Mouse (Mus musculus) B cell, adult 2 months (primary cell): ENCODE measurements around the gene Cdc25a.

Experiments
- DNase-seq, 2 experiments: peaks; one replicate each; pipeline ENCODE4 v3.0.0; 2022

The Cdc25a gene

DNA sequence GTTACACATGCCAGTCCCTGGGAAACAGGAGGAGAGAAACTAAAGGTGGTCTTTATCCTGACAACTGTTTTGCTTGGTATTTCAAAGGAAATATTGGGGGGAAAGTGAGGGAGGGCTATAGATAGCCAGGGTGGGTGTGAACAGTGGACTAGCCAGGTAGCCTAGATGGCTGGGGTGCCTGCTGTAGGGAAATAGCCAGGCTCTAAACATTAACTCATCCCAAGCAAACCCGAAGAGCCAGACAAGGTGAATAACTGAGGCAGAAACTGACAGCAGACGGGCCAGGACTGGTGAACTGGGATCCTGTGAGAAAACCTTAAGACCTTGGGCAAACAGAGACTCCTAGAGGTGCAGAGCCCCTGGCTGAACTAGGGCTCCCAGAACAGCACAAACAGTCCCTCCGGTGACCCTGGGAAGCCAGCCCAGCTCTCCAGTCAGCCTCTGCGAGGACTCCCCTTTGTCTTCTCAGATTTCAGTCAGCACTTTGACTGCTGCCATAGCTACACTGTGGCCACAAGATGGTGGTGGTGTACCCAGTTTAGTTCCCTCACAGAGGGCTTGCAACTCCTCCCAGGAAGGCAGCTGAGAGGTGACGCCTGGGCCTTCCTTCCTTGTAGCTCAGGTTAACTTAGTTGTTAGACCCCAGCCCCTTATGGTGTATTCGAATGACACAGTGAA is 19.2 kb downstream of the Cdc25a start:
- DNase-seq, result peak; percentile 46 to 53

DNA sequence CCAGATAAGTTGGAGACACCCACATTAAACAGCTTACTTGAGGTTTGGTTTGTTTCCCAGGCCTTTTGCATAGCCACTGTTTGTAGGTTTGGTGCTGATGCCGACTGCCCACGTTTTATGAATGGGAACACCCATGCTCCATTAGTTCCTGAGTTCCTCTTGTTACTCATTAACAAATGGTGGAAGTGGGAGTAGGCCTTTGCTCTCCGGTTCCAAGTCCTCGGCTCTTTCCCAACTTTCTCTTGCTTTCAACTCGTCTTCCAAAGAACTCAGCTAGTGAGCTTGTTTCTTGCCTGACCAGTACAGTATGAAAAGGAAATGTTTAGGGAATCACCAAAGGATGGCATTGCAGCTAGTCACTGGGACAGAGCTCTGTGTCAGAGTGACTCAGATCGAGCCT is 20.2 kb downstream of the Cdc25a start:
- no peak for DNase-seq

DNA sequence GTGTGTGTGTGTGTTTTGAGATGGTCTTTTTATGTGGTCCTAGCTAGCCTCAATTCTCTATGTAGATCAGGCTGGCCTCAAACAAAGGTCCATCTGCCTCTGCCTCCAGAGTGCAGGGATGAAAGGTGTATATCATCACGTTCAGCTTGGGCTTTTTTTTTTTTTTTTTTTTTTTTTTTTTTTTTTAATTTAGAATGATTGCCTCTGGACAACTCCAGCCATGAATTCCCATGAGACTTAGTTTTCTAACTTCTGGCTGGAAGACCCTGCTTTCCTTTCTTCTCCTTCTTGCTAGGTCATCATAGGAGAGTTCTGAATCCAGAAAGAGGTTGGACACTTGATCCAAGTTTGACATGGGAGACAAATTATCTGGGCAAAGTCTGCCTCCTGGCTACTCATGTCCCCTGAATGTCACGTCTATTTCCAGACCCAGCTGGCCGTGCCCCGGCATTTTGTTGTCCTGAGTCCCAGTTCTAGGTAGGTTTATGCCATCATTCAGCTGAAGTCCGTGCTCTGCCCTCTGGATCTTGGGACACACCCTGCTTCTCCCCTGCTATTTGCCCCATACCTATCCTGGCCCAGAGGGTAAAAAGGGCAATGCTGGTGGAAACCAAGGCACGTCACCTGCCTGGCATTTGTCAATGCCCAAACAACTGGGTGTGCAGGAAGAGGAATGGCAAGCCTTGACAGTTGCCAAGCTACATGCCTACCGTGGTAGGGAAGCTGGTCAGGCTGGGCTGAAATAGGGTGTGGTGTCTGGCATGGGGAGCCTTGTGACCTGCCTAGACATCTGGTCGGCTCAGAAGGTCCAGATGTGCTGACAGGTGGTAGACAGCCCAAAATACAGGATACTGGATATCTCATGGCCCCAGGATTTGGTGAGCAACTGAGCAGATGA is 21.1 kb downstream of the Cdc25a start:
- DNase-seq, result no peak

DNA sequence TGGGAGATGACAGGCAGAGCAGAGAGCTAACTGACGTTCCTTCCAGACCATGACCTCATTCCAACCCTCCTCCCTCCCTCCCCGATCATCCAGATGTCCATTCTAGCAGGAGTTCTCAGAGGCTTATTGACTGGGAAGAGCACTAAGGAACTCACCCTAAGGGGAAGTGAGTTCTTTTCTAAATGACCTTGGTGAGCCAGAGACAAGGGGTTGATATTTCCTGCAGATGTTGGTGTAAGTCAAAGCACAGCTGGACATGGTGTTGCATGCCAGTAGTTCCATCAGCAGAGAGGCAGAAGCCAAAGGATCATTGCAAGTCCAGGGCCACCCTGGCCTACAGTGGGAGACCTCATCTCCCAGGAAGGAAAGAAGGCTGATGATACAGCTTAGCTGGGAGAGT is 22.6 kb downstream of the Cdc25a start:
- DNase-seq, result no peak

DNA sequence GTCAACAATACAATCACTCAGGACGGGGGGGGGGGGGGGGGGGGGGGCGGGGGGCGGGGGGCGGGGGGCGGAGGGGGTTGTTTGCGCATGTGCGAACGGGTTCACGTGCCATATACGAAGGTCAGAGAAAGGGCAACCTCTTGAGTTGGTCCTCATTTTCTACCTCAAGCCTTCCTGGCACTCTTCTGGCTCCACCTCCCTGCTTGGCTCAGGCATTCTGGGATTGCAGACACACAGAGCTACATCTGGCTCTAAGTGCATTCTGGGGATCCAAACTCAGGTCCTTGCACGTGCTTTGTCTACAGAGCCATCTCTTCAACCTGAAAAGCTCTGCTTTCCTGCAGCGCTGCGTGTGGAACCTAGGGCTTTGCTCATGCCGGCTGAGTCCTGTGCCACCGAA is 24.0 kb downstream of the Cdc25a start:
- no peak for DNase-seq

DNA sequence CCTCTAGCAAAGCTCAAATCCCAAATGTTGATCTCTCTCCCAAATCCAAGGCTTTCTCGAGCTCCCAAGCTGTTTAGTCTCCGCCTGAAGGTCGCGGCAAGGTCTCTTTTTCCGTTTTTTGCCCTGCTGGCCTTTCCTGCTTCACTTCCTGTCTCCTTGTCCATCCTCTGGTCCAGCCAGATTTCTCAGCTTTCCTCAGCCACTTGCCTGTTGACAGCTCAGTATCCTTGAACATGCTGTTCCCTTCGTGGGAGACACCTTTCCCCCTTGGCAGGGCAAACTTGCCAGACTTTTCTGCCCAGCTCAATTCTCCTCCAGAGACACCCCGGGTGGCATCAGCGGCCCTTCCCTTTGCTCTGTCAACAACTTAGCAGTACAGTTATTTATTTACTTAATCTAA is 24.4 kb downstream of the Cdc25a start:
- no peak for DNase-seq

DNA sequence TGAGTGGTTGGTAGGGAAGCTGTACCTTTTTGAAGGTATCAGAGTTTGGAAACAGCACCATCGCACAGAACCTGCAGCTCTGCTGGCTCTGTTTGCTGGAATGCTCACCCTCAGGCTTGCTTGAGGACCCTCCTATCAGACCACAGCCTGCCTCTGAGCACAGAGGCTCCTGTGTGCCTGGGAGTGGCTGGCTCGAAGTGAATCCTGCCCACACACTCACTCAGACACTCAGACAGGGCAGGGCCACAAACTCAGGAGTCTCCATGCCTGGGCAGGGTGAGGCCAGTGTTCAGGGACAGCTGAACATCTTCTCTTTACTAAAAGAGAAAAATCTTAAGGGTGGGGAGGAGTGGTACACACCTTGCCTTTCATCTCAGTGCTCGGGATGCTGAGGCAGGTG is 25.2 kb downstream of the Cdc25a start:
- DNase-seq, result no peak

DNA sequence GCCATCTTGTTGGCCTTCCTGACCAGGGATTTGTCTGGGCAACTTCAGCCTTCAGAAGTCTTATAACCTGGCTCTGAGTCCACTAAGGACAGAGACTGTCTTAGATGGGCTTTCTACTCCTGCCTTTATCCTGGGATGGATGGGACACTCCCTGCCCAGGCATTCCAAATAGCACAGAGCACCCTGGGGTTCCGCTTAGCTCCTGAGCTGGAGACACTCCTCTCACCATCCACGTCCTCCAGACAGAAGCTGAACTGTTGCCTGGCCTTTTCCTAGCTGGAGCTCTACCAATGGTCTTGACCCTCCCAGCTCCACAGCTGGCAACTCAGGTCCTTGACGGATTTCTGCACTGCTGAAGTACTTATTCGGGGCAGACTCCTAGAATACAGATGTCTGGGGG is 26.9 kb downstream of the Cdc25a start:
- no peak for DNase-seq

DNA sequence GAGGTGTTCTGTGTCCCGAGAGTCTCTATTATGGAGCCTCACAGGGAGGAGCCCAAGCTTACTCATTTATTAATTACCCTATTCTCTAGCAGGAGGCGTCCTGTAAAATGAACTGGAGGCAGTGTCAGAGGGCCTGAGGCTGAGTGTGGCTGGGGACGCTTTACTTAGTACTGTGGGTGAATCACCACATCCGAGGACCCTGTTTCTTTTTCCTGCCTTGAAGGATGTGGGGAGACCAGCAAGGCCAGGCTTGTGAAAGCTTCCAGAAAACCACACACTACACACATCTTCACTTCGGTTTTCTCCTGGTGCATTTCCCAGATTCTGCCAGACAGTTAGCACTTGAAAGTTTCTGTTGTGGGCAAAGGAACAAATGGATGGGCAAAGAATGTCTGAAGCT is 27.4 kb downstream of the Cdc25a start:
- no peak for DNase-seq

DNA sequence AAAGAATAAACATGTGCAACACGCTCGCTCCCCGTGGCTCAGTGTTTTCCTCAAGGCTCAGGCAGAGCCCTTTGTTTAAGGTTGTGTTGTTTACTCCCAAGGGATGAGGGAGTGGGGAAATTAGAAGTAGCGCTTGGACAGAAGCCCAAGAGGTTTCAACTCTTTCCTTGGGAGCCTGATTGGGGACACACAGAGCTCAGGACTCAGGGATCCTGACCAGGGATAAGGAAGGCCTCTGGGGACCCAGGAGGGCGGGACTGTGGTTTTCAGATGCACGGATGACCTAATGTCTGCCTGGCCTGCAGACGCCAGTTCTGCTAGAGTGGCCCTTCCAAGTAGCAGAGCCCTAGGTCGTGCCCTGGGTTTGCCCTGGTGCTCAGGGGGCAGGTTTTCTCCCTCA is 31.9 kb downstream of the Cdc25a start:
- no peak for DNase-seq

DNA sequence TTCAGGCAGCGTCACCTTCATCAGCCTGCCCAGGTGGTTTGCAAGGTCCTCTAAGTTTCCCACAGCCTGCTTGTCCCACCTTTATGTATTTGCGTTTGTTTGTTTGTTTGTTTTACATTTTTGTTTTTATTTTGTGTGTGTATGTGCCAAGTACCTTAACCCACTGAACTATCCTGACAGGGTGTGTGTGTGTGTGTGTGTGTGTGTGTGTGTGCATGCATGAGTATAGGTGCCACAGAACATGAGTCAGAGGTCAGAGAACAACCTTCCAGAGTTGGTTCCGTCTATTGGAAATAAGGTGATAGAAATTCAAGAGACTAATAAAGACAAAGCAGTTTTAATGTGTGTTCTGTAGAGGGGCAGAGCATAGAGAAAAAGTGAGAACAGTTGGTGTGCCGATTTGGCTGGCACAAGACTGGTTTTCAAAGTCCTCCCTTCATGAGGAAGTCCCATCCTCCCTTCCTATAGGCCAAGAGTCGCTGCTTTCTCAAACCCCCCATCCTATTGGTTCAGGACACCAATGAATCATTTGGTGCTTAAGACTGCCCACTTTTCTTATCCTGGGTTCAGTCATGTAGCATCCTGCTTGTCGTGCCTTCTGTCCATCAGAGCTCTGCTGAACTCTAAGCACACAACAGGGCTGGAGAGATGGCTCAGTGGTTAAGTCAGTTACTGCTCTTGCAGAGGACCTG is 32.5 kb downstream of the Cdc25a start:
- no peak for DNase-seq

DNA sequence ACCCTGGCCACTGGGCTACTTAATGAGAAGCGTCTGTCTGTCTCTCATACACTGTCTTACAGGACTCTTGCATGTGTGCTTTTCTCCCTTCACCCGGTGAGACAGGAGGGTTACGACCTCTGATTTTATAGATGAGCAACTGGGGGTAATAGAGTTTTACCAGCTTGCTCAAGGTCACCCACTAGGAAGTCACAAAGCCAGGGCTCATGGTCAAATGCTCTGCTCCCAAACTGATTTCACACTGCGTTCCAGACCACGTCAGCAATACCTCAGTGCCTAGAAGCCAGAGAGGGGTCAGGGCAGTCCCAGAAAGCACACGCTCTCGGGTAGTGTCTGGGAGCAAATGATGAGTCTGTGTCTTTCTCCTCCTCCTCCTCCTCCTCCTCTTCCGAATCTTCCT is 33.7 kb downstream of the Cdc25a start:
- no peak for DNase-seq

DNA sequence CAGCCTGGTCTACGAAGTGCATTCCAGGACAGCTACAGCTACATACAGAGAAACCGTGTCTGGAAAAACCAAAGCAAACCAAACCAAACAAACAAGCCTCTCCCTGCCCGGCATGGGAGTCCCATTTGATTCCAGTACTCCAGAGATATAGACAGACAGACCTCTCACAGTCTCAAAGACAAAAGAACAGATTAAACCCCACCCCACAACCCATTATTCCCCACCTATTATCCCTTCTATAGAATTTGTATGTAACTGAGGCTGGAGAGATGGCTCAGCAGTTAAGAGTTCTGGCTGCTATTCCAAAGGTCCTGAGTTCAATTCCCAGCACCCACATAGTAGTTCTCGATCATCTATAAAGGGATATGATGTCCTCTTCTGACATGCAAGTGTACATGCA is 34.5 kb downstream of the Cdc25a start:
- no peak for DNase-seq

DNA sequence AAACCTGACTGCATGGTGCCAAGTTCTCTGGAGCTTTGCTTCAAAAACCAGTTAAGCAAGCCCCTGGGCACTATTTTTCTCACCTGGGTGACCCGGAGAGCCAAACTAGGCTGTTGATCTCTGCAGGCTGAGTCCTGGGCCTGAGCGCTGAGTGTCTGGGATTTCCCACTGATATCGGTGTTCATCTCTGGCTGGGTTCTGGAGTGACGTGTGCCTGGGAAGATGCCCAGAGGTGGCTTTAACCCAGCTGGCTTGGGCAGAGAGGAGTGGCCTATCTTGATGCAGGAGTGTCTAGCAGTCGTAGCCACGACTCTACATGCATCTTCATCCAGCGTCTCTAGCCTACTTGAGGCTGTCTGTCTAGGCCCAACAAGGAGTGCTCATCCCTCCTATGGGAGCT is 36.4 kb downstream of the Cdc25a start:
- no peak for DNase-seq

DNA sequence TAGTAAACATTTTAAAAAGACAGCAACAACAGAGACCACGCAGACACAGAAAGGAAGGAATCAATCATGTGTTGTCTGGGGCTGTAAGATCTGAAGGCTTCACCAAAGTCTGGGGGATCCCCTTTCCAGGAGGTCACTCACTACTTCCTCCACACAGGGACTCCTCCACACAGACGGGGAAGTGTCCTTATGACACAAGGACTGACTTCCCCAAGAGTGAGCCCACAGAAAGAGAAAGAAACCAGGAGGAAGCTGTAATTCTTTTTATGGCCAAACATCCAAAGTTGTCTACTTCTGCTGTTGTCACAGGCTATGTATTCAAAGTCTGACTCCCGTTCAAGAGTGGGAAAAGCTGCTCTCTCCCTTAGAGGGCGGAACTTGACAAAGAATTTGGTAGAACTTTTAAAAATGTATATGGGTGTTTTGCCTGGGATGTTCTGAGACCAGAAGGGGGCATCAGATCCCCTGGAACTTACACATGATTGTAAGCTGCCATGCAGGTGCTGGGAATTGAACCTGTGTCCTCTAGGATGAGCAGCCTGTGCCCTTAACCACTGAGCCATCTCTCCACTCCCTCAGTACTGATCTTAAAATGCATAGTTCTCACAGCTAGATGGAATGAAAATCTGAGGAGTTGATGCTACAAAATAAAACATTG is 39.0 kb downstream of the Cdc25a start:
- no peak for DNase-seq

DNA sequence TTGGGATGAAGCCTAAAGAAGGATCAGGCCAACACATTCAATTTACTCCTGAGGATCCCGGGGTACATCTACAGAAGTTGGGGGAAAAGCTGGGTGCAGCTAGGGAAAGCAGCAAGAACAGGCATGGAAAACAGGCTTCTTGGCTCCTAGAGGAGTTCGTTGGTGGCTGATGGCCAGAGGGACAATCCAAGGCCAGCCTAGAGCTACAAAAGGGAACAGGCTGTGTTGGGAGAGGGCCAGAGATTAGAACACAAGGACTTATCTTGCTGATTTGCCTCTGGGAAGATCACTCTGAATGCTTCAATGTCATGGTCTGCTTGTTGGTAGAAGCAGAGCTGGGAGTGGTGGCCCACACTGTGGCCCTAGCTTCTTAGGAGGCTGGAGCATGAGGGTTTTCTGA is 42.6 kb downstream of the Cdc25a start:
- DNase-seq, result no peak

DNA sequence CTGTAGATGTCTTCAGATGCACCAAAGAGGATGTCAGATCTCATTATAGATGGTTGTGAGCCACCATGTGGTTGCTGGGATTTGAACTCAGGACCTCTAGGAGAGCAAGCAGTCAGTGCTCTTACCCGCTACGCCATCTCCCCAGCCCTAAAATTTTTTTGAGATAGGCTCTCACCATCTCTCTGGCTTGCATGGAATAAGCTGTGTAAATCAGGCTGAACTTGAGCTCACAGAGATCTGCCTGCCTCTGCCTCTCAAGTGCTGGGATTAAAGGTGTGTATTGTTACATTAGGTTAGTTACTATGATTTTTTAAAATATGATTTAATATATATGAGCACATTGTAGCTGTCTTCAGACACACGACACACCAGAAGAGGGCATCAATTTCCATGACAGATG is 53.8 kb downstream of the Cdc25a start:
- DNase-seq, result no peak

DNA sequence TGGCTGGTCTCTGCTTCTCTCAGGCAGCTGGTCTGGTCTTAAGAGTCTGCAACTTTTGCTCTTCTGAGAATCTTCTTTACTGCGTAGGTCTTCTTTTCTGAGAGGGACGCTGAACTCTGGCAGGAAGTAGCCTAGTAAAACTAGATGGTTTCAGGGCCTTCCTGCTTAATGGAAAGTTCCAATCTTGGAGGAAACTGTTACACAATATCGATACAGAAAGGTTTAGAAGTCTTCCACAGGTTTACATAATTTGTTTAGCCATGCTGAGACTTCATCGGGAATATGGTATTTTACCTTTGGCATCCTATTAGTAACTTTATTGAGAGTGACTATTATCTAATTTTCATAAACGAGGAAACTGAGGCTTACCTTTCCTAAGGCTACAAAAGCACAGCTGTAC is 54.7 kb downstream of the Cdc25a start:
- DNase-seq, result no peak

DNA sequence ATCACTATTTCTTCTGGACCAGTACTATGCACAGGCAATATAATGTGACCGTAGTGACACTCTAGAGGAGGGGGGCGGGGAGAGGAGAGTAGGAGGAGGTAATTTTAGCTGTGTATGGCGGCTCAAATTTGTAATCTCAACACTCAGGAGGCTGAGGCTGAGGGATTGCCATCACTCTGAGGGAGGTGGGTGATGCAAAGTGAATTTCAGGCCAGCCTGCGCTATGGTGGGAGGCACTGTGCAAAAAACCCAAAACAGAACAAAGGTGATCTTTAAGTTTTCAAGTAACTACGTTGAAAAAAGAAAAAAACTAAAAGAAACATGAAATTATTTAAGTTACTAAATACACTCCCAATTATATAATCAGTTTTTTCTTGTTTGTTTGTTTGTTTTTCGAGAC is 55.4 kb downstream of the Cdc25a start:
- DNase-seq, result no peak

DNA sequence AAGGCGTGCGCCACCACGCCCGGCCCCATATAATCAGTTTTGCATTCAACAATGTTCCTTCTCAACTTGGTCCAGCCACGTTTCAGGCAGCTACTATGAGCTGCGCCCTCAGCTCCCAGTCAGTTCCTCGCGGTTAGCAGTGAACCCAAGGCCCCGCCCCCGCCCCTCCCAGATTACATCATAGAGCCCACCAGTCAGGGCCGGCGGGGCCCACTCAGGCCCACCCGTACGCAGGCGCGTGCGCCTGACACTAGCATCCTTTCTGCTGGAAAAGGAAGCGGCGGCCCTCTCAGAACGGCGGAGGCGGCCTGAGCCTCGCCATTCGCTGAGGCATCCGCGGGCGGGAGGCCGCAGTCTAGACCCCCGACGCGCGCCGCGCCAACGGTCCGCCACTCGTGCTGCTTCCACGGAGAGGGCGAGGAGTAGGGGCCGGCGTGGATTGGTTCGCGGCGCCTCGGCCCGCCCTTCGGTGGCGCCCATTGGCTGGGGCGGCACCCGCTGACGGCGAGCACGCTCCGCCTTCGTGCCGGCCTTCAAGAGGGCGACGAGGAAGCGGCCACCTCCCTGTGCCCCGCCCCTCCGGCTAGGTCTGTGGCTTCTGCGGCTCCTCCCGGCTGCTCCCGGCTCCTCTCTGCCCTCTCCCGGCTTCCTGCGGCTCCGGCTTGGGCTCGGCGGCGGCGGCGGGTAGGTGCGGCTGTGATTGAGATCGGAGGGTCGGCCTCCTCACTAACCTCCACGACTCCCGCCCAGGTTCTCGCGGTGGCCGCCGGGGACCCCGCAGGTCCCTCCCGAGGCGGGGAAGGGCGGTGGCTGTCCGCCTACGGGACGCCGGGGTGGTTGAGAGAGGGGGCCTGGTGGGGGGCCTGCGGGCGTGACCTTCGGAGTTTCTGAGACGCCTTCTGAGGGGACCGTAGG is 56.1 kb downstream of the Cdc25a start, which contains the start of gene Map4:
TSS of gene Map4 (plus strand) at position 204 of the 915 bp plus-strand sequence.
- peak; percentile 94 for DNase-seq

DNA sequence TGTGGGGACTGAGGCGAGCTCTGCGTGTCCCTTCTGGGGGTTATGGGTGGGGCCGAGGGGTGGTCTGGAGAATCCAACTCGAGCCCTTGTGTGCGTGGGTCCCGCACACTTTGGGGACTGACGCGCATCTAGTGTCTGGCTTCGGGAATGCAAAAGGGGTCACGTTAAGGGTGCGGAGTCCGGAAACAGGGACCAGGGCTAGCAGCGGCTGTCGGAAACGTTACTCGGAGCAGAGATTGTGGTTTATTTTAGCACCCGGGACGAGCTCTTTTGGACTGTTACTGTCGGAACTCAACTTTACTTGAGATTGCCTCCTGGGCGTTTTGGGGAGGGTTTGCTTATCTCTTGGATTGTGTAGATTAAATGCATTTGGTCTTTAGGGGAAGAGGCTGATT is 57.0 kb downstream of the Cdc25a start:
- DNase-seq, result peak in 1 of 2 experiments; percentile 21

DNA sequence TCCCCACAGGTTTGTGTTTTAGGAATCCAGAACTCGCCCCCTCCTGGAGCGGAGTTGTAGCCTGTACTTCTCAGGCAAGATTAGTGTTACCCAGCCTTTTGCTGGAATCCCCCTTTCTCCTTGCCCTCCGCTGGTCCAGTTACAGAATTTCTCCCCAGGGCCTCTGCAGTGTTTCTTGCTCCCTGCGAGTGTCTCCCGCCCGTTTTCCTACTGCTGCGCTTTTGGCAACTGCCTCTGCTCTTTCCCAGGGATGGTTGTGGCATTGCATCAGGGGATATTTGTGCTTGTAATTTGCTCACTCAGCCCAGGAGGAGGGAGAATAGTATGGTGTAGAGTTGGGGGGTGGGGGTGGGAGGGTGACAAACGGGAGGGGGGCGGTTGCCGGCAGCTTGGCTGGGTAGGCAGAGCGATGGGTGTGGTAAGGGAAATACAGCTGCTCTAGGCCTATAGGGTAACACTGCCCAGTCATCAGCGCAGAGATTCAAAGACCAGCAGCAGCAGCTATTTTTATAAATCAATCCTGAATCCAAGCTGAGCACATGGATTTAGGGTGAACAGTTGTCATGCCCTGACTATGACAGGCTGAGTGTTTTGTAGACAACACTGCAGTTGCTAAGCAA is 57.5 kb downstream of the Cdc25a start:
- DNase-seq, result peak in 1 of 2 experiments; percentile 19
